Mouse (Mus musculus) MEL (cell line): ENCODE measurements around the gene Otos. TPM values are rescaled to one million over a fixed set of nuclear protein-coding genes. Genes with fewer than 3 reads are reported as not detected.

Source experiments
- DNase-seq: peaks from one replicate; pipeline ENCODE4 v3.0.0; 2011; ENCODE audit warnings: low read depth, low spot score
- H3K27ac ChIP-seq: 2 replicates; pipeline ENCODE4 v1.5.1; 2012; ENCODE audit warnings: low read depth, mild to moderate bottlenecking, control low read depth, low read length, moderate library complexity; ENCODE audit not compliant: control insufficient read depth
- H3K27me3 ChIP-seq, 2 experiments: fragments of 150-350 bp in 1 of 2; sonication (generic) in 1 of 2; 2 replicates each; pipeline ENCODE4 v1.6.1; 2012; ENCODE audit warnings: low read length in 2 of 2, mild to moderate bottlenecking in 2 of 2, improper control_type of control experiment in 1 of 2, moderate library complexity in 1 of 2; ENCODE audit not compliant: insufficient read depth in 2 of 2, control insufficient read depth in 1 of 2
- H3K36me3 ChIP-seq, 2 experiments: 2 replicates each; pipeline ENCODE4 v1.6.1; 2012 to 2014; ENCODE audit warnings: low read length in 2 of 2, improper control_type of control experiment in 1 of 2, inconsistent platforms in 1 of 2, mild to moderate bottlenecking in 1 of 2; ENCODE audit not compliant: insufficient read depth in 2 of 2, control insufficient read depth in 1 of 2
- H3K4me1 ChIP-seq, 2 experiments: fragments of 150-350 bp in 1 of 2; sonication (generic) in 1 of 2; 2 replicates each; pipeline ENCODE4 v1.6.1; 2012; ENCODE audit warnings: low read length in 2 of 2, improper control_type of control experiment in 1 of 2, mild to moderate bottlenecking in 1 of 2; ENCODE audit not compliant: insufficient read depth in 2 of 2, control insufficient read depth in 1 of 2
- H3K4me3 ChIP-seq, 2 experiments: fragments of 150-350 bp in 1 of 2; sonication (generic) in 1 of 2; 2 replicates each; pipeline ENCODE4 v1.5.1; 2012; ENCODE audit warnings: low read depth in 2 of 2, low read length in 2 of 2, mild to moderate bottlenecking in 2 of 2, moderate library complexity in 2 of 2, control low read depth in 1 of 2, improper control_type of control experiment in 1 of 2; ENCODE audit not compliant: control insufficient read depth in 1 of 2, insufficient read depth in 1 of 2
- H3K79me2 ChIP-seq: 2 replicates; pipeline ENCODE4 v1.6.1; 2012; ENCODE audit warnings: mild to moderate bottlenecking, low read length, moderate library complexity; ENCODE audit not compliant: control insufficient read depth, poor library complexity, insufficient read depth
- H3K9ac ChIP-seq: 2 replicates; pipeline ENCODE4 v1.6.1; 2012; ENCODE audit warnings: low read depth, mild to moderate bottlenecking, control low read depth, low read length, moderate library complexity; ENCODE audit not compliant: control insufficient read depth, poor library complexity, severe bottlenecking
- H3K9me3 ChIP-seq: fragments of 150-350 bp; sonication (generic); replicated peaks from 2 replicates; pipeline ENCODE4 v1.6.1; 2012; ENCODE audit warnings: mild to moderate bottlenecking, low read length, improper control_type of control experiment, moderate library complexity; ENCODE audit not compliant: insufficient read depth
- BHLHE40 ChIP-seq: IDR thresholded peaks from 2 replicates; pipeline ENCODE4 v1.6.1; 2012; ENCODE audit warnings: low read depth, mild to moderate bottlenecking, inconsistent platforms, low read length, improper control_type of control experiment, borderline replicate concordance
- CHD1 ChIP-seq: IDR thresholded peaks from 2 replicates; pipeline ENCODE4 v1.6.1; 2012; ENCODE audit warnings: low read depth, mild to moderate bottlenecking, inconsistent platforms, low read length, improper control_type of control experiment
- CHD2 ChIP-seq: IDR thresholded peaks from 2 replicates; pipeline ENCODE4 v1.6.1; 2011; ENCODE audit warnings: low read length, improper control_type of control experiment
- CTCF ChIP-seq, 3 experiments: IDR thresholded peaks in 2 of 3; conservative IDR thresholded peaks in 1 of 3; 2 replicates each; pipeline ENCODE4 v1.5.1; 2011 to 2012; ENCODE audit warnings: low read length in 3 of 3, low read depth in 2 of 3, mild to moderate bottlenecking in 2 of 3, improper control_type of control experiment in 1 of 3, inconsistent platforms in 1 of 3, mixed read lengths in 1 of 3, moderate library complexity in 1 of 3; ENCODE audit not compliant: control insufficient read depth in 1 of 3, insufficient read depth in 1 of 3, poor library complexity in 1 of 3, severe bottlenecking in 1 of 3
- E2F4 ChIP-seq: IDR thresholded peaks from 2 replicates; pipeline ENCODE4 v1.6.1; 2011; ENCODE audit warnings: low read depth, low read length, improper control_type of control experiment, borderline replicate concordance
- ELF1 ChIP-seq: IDR thresholded peaks from 2 replicates; pipeline ENCODE4 v1.6.1; 2014; ENCODE audit warnings: low read depth, mild to moderate bottlenecking, inconsistent platforms, low read length, improper control_type of control experiment, moderate library complexity
- EP300 ChIP-seq, 2 experiments: IDR thresholded peaks; 2 replicates each; pipeline ENCODE4 v1.6.1; 2011; ENCODE audit warnings: improper control_type of control experiment in 2 of 2, low read length in 2 of 2, low read depth in 1 of 2, mild to moderate bottlenecking in 1 of 2
- ETS1 ChIP-seq: IDR thresholded peaks from 2 replicates; pipeline ENCODE4 v1.6.1; 2012; ENCODE audit warnings: low read depth, mild to moderate bottlenecking, inconsistent platforms, low read length, improper control_type of control experiment, moderate library complexity
- GATA1 ChIP-seq: IDR thresholded peaks from 2 replicates; pipeline ENCODE4 v1.6.1; 2011; ENCODE audit warnings: low read depth, low read length, improper control_type of control experiment
- JUND ChIP-seq: IDR thresholded peaks from 2 replicates; pipeline ENCODE4 v1.6.1; 2011; ENCODE audit warnings: low read depth, mild to moderate bottlenecking, improper control_type of control experiment, low read length
- KAT2A ChIP-seq: conservative IDR thresholded peaks from 2 replicates; pipeline ENCODE4 v1.6.1; 2012; ENCODE audit warnings: low read depth, low read length, improper control_type of control experiment, inconsistent platforms
- MAX ChIP-seq: IDR thresholded peaks from 2 replicates; pipeline ENCODE4 v1.6.1; 2011; ENCODE audit warnings: low read length, improper control_type of control experiment
- MAZ ChIP-seq: IDR thresholded peaks from 2 replicates; pipeline ENCODE4 v1.6.1; 2012; ENCODE audit warnings: low read depth, mild to moderate bottlenecking, inconsistent platforms, low read length, improper control_type of control experiment
- MEF2A ChIP-seq: IDR thresholded peaks from 2 replicates; pipeline ENCODE4 v1.6.1; 2014; ENCODE audit warnings: low read depth, mild to moderate bottlenecking, inconsistent platforms, low read length, improper control_type of control experiment; ENCODE audit not compliant: poor library complexity, insufficient replicate concordance, severe bottlenecking; ENCODE audit errors: extremely low read depth
- MXI1 ChIP-seq: IDR thresholded peaks from 2 replicates; pipeline ENCODE4 v1.6.1; 2011; ENCODE audit warnings: mild to moderate bottlenecking, low read depth, low read length, improper control_type of control experiment
- MYC ChIP-seq: IDR thresholded peaks from 2 replicates; pipeline ENCODE4 v1.6.1; 2011; ENCODE audit warnings: low read depth, mild to moderate bottlenecking, low read length, improper control_type of control experiment, moderate library complexity
- NELFE ChIP-seq: IDR thresholded peaks from 2 replicates; pipeline ENCODE4 v1.6.1; 2011; ENCODE audit warnings: low read depth, low read length, improper control_type of control experiment
- NRF1 ChIP-seq: IDR thresholded peaks from 2 replicates; pipeline ENCODE4 v1.6.1; 2014; ENCODE audit warnings: low read depth, mild to moderate bottlenecking, inconsistent platforms, low read length, improper control_type of control experiment, moderate library complexity; ENCODE audit not compliant: poor library complexity, insufficient read depth, severe bottlenecking
- POLR2AphosphoS5 ChIP-seq: IDR thresholded peaks from 2 replicates; pipeline ENCODE4 v1.6.1; 2012; ENCODE audit warnings: low read depth, borderline replicate concordance, mild to moderate bottlenecking, inconsistent platforms, low read length, moderate library complexity, mixed read lengths
- RAD21 ChIP-seq: IDR thresholded peaks from 2 replicates; pipeline ENCODE4 v1.6.1; 2011; ENCODE audit warnings: mild to moderate bottlenecking, low read depth, low read length, improper control_type of control experiment
- RCOR1 ChIP-seq: IDR thresholded peaks from 2 replicates; pipeline ENCODE4 v1.6.1; 2012; ENCODE audit warnings: low read depth, mild to moderate bottlenecking, inconsistent platforms, low read length, improper control_type of control experiment
- SIN3A ChIP-seq: IDR thresholded peaks from 2 replicates; pipeline ENCODE4 v1.6.1; 2012; ENCODE audit warnings: low read length, improper control_type of control experiment, inconsistent platforms
- SMC3 ChIP-seq: IDR thresholded peaks from 2 replicates; pipeline ENCODE4 v1.6.1; 2011; ENCODE audit warnings: low read depth, low read length, improper control_type of control experiment
- TAL1 ChIP-seq: IDR thresholded peaks from 2 replicates; pipeline ENCODE4 v1.6.1; 2012; ENCODE audit warnings: mild to moderate bottlenecking, inconsistent platforms, low read length, moderate library complexity, mixed read lengths
- TCF12 ChIP-seq: IDR thresholded peaks from 2 replicates; pipeline ENCODE4 v1.6.1; 2014; ENCODE audit warnings: low read depth, mild to moderate bottlenecking, inconsistent platforms, low read length, improper control_type of control experiment, moderate library complexity
- UBTF ChIP-seq: IDR thresholded peaks from 2 replicates; pipeline ENCODE4 v1.6.1; 2012; ENCODE audit warnings: low read depth, mild to moderate bottlenecking, inconsistent platforms, low read length, improper control_type of control experiment, moderate library complexity, borderline replicate concordance; ENCODE audit not compliant: insufficient read depth
- USF2 ChIP-seq, 2 experiments: IDR thresholded peaks; 2 replicates each; pipeline ENCODE4 v1.6.1; 2011 to 2012; ENCODE audit warnings: improper control_type of control experiment in 2 of 2, low read length in 2 of 2, borderline replicate concordance in 1 of 2, inconsistent platforms in 1 of 2, low read depth in 1 of 2, mild to moderate bottlenecking in 1 of 2; ENCODE audit not compliant: insufficient read depth in 1 of 2
- ZKSCAN1 ChIP-seq: IDR thresholded peaks from 2 replicates; pipeline ENCODE4 v1.6.1; 2012; ENCODE audit warnings: low read depth, mild to moderate bottlenecking, inconsistent platforms, low read length, improper control_type of control experiment, moderate library complexity
- ZMIZ1 ChIP-seq: IDR thresholded peaks from 2 replicates; pipeline ENCODE4 v1.6.1; 2012; ENCODE audit warnings: low read depth, mild to moderate bottlenecking, inconsistent platforms, low read length, improper control_type of control experiment, moderate library complexity
- ZNF384 ChIP-seq: IDR thresholded peaks from 2 replicates; pipeline ENCODE4 v1.6.1; 2012; ENCODE audit warnings: low read depth, mild to moderate bottlenecking, inconsistent platforms, low read length, improper control_type of control experiment
- polyA plus RNA-seq, 2 experiments: library from polyadenylated mRNA; stranded (reverse) in 1 of 2; unstranded in 1 of 2; fragments of >175 nt in 1 of 2; fragments of >200 nt in 1 of 2; gene quantifications; 2 replicates each; pipeline versions ENCODE4 v1.2.1 to v1.2.4; 2012; ENCODE audit warnings: low replicate concordance in 2 of 2, low read depth in 1 of 2; ENCODE audit not compliant: insufficient read length in 2 of 2, insufficient read depth in 1 of 2, missing spikeins in 1 of 2
- total RNA-seq: library from RNA; depleted of rRNA; stranded (reverse); fragments of 300-350 nt; gene quantifications from 2 replicates; pipeline ENCODE4 v1.2.3, GENCODE M21; 2012

Otos gene
- total and polyA plus RNA-seq, 3 experiments, result 1.2 to 6.3 TPM; not detected in 1

DNA sequence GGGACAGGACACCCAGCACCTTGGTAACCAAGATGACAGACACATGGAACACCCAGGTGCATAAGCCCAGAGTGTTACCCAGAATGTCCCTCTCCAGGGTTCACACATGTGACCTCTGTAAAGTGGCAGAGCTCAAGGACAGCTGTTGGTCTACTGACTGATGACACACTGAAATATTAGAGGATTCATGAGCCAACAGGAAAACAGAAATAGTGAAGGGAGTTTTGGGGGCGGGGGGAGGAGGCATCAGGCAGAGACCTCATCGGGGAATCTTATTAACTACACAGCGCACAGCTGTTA, 28.0 kb upstream of the Otos start:
- Histone ChIP-seq H3K36me3 (no peaks in the 10 kb centered on the region), H3K4me3 (no peak overlapping the region), H3K79me2 (no peaks in the 10 kb centered on the region), H3K27me3 (no peaks in the 10 kb centered on the region), H3K9me3 (no peaks in the 10 kb centered on the region), H3K9ac (no peak overlapping the region), H3K27ac (no peak overlapping the region), H3K4me1 (no peaks in the 10 kb centered on the region)
- no peak for DNase-seq
- TF ChIP-seq MEF2A (no peak), SIN3A (no peak), BHLHE40 (no peak), TAL1 (no peak), UBTF (no peak), CHD2 (no peak), ELF1 (no peak), ETS1 (no peak), RCOR1 (no peak), ZNF384 (no peak), CTCF (IDR thresholded peaks at IDR 0.05 in 2 of 3, conservative IDR thresholded peaks at IDR 0.05 in 1 of 3; ENCODE audit: control insufficient read depth in 1 of 3, insufficient read depth in 1 of 3, low read depth in 2 of 3, low read length in 3 of 3, poor library complexity in 1 of 3, severe bottlenecking in 1 of 3) (no peak), ZKSCAN1 (no peak), SMC3 (no peak), RAD21 (no peak), ZMIZ1 (no peak), MXI1 (no peak), USF2 (IDR thresholded peaks at IDR 0.05; ENCODE audit: borderline replicate concordance in 1 of 2, insufficient read depth in 1 of 2, low read depth in 1 of 2, low read length in 2 of 2) (no peak), KAT2A (no peak)

DNA sequence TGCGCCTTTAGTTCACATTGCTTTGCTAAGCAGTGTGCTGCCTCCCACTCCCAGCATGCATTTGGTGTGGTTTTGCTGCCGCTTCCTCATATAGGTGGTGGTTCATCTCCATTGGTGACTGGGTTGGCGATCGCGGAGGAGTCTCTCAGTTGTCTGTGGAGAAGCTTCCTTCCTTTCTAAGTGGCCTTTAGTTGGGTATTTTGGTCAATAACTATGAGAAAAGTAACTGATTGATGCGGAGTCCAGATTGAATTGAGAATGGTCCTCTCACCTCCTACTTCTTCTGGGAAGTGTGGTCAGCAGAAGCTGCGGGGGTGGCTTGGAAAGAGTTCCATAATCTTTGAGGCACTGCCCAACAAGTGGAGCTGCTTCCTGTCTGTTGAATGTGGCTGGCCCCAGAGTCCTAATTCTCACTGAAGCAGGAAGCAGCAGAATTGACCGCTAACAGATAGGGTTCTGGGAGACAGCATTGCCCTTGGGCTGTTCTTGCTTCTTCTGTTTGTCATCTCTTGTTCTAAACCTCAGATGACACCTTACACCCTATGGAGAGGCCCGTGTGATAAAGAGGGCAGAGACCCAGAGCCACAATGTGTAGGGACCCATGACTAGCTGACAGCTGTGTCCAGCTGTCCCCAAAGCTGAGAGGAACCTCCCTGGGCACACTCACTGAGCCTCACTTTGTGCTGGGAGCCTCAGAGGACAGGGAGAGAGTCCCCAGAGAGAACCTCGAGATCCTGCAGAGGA, 27.5 kb upstream of the Otos start:
- Histone ChIP-seq H3K27ac (no peak overlapping the region), H3K4me1 (no peaks in the 10 kb centered on the region), H3K79me2 (no peaks in the 10 kb centered on the region), H3K9me3 (no peaks in the 10 kb centered on the region), H3K36me3 (no peaks in the 10 kb centered on the region), H3K4me3 (no peak overlapping the region), H3K9ac (no peak overlapping the region), H3K27me3 (no peaks in the 10 kb centered on the region)
- no peak for TF ChIP-seq EP300 (IDR thresholded peaks at IDR 0.05; ENCODE audit: low read depth in 1 of 2, low read length in 2 of 2)
- no peak for TF ChIP-seq KAT2A
- no peak for TF ChIP-seq NELFE
- no peak for TF ChIP-seq E2F4
- TF ChIP-seq NRF1, result no peak
- TF ChIP-seq MYC, result no peak
- TF ChIP-seq BHLHE40, result no peak
- TF ChIP-seq MAX, result no peak
- no peak for TF ChIP-seq POLR2AphosphoS5
- TF ChIP-seq MAZ, result no peak
- no peak for TF ChIP-seq CHD2
- TF ChIP-seq UBTF, result no peak
- TF ChIP-seq ZNF384, result no peak
- TF ChIP-seq TCF12, result no peak
- TF ChIP-seq JUND, result no peak
- no peak for TF ChIP-seq CHD1
- TF ChIP-seq GATA1, result no peak
- no peak for DNase-seq
